Mouse (Mus musculus): Measurements from ENCODE around the gene Erbb4.

DNA sequence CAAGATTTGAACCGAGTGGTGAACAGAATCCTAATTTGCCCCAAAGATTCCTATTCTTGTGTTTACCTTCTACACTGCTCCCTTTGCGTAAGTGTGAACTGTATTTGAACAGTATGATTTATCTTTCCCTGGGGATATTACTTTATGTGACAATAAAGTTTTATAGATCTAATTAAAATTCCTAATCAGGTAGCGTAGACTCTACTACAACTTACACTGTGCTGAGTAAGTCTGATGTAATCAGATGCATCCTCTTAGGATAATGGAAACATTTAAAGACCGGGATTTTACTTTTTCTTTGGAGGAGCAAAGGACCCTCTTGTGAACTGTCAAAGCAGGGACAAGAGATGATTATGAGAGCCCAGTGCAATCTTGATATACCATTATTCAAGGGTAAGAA, 433.2 kb downstream of the Erbb4 start:
- TF ChIP-seq POLR2A (IDR thresholded peaks at IDR 0.05; ENCODE audit: borderline replicate concordance, extremely low read depth, low read depth, low read length) (no peak), CTCF (IDR thresholded peaks at IDR 0.05; ENCODE audit: insufficient read depth, low read length) (no peak)
